Mouse (Mus musculus) hematopoietic stem cell, adult 5-6 weeks (primary cell): Measurements from ENCODE around the gene Defa37. TPM values are rescaled to one million over a fixed set of nuclear protein-coding genes. Genes with fewer than 3 reads are reported as not detected.
"Not testable (repeated sequence)": the region's sequence is repeated elsewhere in the genome, so short reads cannot be mapped to it uniquely, and the experiment has no call there.

Source experiments
- ATAC-seq, 2 experiments: fragments of 125-278 bp in 1 of 2; replicated peaks in 1 of 2; 2 replicates each; pipeline ENCODE4 v1.8.0; 2016 to 2017; ENCODE audit warnings: inconsistent platforms in 2 of 2, mild to moderate bottlenecking in 2 of 2, moderate number of reproducible peaks in 2 of 2, low read depth in 1 of 2, moderate TSS enrichment in 1 of 2; ENCODE audit not compliant: low FRiP score in 2 of 2, poor library complexity in 2 of 2, severe bottlenecking in 2 of 2, insufficient read depth in 1 of 2, low TSS enrichment in 1 of 2
- total RNA-seq: library from RNA; stranded (forward); fragments of 172-1452, 232-1000 nt; gene quantifications from 2 replicates; pipeline ENCODE4 v1.2.3, GENCODE M21; 2017

Defa37 gene
- not detected in 2 replicates for total RNA-seq

GRCm38 (mm10) chr8:21565086-21565485, at the start of gene Defa37:
Gene Defa37, plus strand, starts transcription at chr8:21565386.
- not testable (repeated sequence) for ATAC-seq

GRCm38 (mm10) chr8:21528732-21529131, 36.5 kb upstream of the Defa37 start, which contains the start of gene Defa32:
Gene Defa32, plus strand, starts transcription at chr8:21529032.
- not testable (repeated sequence) for ATAC-seq

GRCm38 (mm10) chr8:21582706-21583105, 17.5 kb downstream of the Defa37 start, which contains the start of gene Defa28:
Gene Defa28, plus strand, starts transcription at chr8:21583006.
- ATAC-seq: not testable (repeated sequence)

- ATAC-seq: not testable (repeated sequence)
These were observed 29.2 kb downstream of the Defa37 start, which contains the start of gene Gm7861 for GRCm38 (mm10) chr8:21594408-21594807. Gene Gm7861, minus strand, starts transcription at chr8:21594508.

Other genes with a start within 250 kb of the Defa37 start
- gene Defa27, start 249.8 kb upstream of the Defa37 start, total RNA-seq: not detected in 2 replicates
- not detected in 2 replicates for gene Defa29, start 238.4 kb upstream of the Defa37 start, total RNA-seq
- not detected in 2 replicates for gene Defa2, start 186.9 kb upstream of the Defa37 start, total RNA-seq
- not detected in 2 replicates for gene Defa33, start 173.6 kb upstream of the Defa37 start, total RNA-seq
- not detected in 2 replicates for gene Defa36, start 138.0 kb upstream of the Defa37 start, total RNA-seq
- not detected in 2 replicates for gene Gm7849, start 108.8 kb upstream of the Defa37 start, total RNA-seq
- not detected in 2 replicates for gene Defa20, start 56.1 kb upstream of the Defa37 start, total RNA-seq
- gene Defa32, start 36.4 kb upstream of the Defa37 start, total RNA-seq: not detected in 2 replicates
- not detected in 2 replicates for gene Defa28, start 17.6 kb downstream of the Defa37 start, total RNA-seq
- not detected in 2 replicates for gene Gm7861, start 29.1 kb downstream of the Defa37 start, total RNA-seq
- gene Defa26, start 52.8 kb downstream of the Defa37 start, total RNA-seq: not detected in 2 replicates
- gene Defa17, start 90.4 kb downstream of the Defa37 start, total RNA-seq: not detected in 2 replicates
- gene Defa34, start 100.4 kb downstream of the Defa37 start, total RNA-seq: not detected in 2 replicates
- not detected in 2 replicates for gene AY761184, start 138.3 kb downstream of the Defa37 start, total RNA-seq
- gene Defa24, start 169.1 kb downstream of the Defa37 start, total RNA-seq: not detected in 2 replicates